Mouse (Mus musculus): ENCODE results near the gene Espn. TPM values are rescaled to one million over a fixed set of nuclear protein-coding genes. Genes with fewer than 3 reads are reported as not detected.

Gene Espn
- total and polyA plus RNA-seq, 3 experiments: 5.0 to 19.6 TPM; not detected in 1

DNA sequence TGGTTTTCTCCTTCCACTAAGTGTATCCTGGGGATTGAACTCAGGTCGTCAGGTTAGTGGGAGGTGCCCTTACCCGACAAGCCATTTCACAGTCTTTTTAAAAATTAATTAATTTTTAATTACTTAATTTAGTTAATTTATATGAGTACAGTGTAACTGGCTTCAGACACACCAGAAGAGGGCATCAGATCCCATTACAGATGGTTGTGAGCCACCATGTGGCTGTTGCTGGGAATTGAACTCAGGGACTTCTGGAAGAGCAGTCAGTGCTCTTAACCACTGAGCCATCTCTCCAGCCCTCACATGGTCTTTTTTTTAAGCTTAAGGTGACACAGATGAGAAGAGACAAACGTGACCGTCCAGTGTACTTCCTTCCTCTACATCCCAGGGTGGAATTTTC is 2.8 kb upstream of the Espn start:
- Histone ChIP-seq H3K9ac (ENCODE audit: control insufficient read depth, low read depth, low read length, poor library complexity, severe bottlenecking) (no peak overlapping the region), H3K4me1 (ENCODE audit: control insufficient read depth in 1 of 2, insufficient read depth in 2 of 2, low read length in 2 of 2) (peaks cover 0 to 40% of the 10 kb centered on the region in 2 experiments; a peak in 2 of 4 replicates), H3K36me3 (ENCODE audit: control insufficient read depth in 1 of 2, insufficient read depth in 2 of 2, low read length in 2 of 2) (peaks cover 0 to 23% of the 10 kb centered on the region in 2 experiments; a peak in 2 of 4 replicates), H3K27ac (ENCODE audit: control insufficient read depth, low read depth, low read length) (no peak overlapping the region), H3K9me3 (replicated peaks; ENCODE audit: insufficient read depth, low read length) (no peaks in the 10 kb centered on the region), H3K79me2 (ENCODE audit: control insufficient read depth, insufficient read depth, low read length, poor library complexity) (no peaks in the 10 kb centered on the region; the same call in 1 of the 2 replicates), H3K4me3 (ENCODE audit: control insufficient read depth in 1 of 2, insufficient read depth in 1 of 2, low read depth in 2 of 2, low read length in 2 of 2) (no peak overlapping the region), H3K27me3 (ENCODE audit: control insufficient read depth in 1 of 2, insufficient read depth in 2 of 2, low read length in 2 of 2) (no peaks in the 10 kb centered on the region)
- TF ChIP-seq CTCF (IDR thresholded peaks at IDR 0.05 in 2 of 3, conservative IDR thresholded peaks at IDR 0.05 in 1 of 3; ENCODE audit: control insufficient read depth in 1 of 3, insufficient read depth in 1 of 3, low read depth in 2 of 3, low read length in 3 of 3, poor library complexity in 1 of 3, severe bottlenecking in 1 of 3) (peak in 2 of 3 experiments; percentile 28 to 54; a peak in 4 of 6 replicates), POLR2AphosphoS2 (IDR thresholded peaks at IDR 0.05; ENCODE audit: low read length) (no peak)
- no peak for DNase-seq (ENCODE audit: low read depth, low spot score)

GRCm38 (mm10) chr4:152153771-152154177 is 1.6 kb upstream of the Espn start:
- peaks cover 0 to 21% of the 10 kb centered on the region in 2 experiments; a peak in 2 of 4 replicates for H3K36me3 ChIP-seq (ENCODE audit: control insufficient read depth in 1 of 2, insufficient read depth in 2 of 2, low read length in 2 of 2)
- peak; percentile 97 for DNase-seq (ENCODE audit: low read depth, low spot score)
- H3K4me1 ChIP-seq (ENCODE audit: control insufficient read depth in 1 of 2, insufficient read depth in 2 of 2, low read length in 2 of 2): peaks cover 0 to 40% of the 10 kb centered on the region in 2 experiments; a peak in 2 of 4 replicates
- no peaks in the 10 kb centered on the region; the same call in 1 of the 2 replicates for H3K79me2 ChIP-seq (ENCODE audit: control insufficient read depth, insufficient read depth, low read length, poor library complexity)
- peak overlapping the region; percentile 82 for H3K27ac ChIP-seq (ENCODE audit: control insufficient read depth, low read depth, low read length)
- H3K9me3 ChIP-seq (replicated peaks; ENCODE audit: insufficient read depth, low read length): no peaks in the 10 kb centered on the region
- H3K9ac ChIP-seq (ENCODE audit: control insufficient read depth, low read depth, low read length, poor library complexity, severe bottlenecking): peak overlapping the region; percentile 65
- H3K27me3 ChIP-seq (ENCODE audit: control insufficient read depth in 1 of 2, insufficient read depth in 2 of 2, low read length in 2 of 2): no peaks in the 10 kb centered on the region
- peak overlapping the region; percentile 43 to 47 for H3K4me3 ChIP-seq (ENCODE audit: control insufficient read depth in 1 of 2, insufficient read depth in 1 of 2, low read depth in 2 of 2, low read length in 2 of 2)
- TF ChIP-seq MYB (IDR thresholded peaks at IDR 0.05; ENCODE audit: low read depth, low read length) (no peak), HCFC1 (IDR thresholded peaks at IDR 0.05; ENCODE audit: low read depth, low read length) (peak; percentile 89), MEF2A (IDR thresholded peaks at IDR 0.05; ENCODE audit: extremely low read depth, insufficient replicate concordance, low read depth, low read length, poor library complexity, severe bottlenecking) (no peak), RAD21 (IDR thresholded peaks at IDR 0.05; ENCODE audit: low read depth, low read length) (peak; percentile 37), ETS1 (IDR thresholded peaks at IDR 0.05; ENCODE audit: low read depth, low read length) (peak; percentile 54; the same call in 1 of the 2 replicates), ZNF384 (IDR thresholded peaks at IDR 0.05; ENCODE audit: low read depth, low read length) (no peak), POLR2AphosphoS2 (IDR thresholded peaks at IDR 0.05; ENCODE audit: low read length) (0 out of 2 replicates have a peak, but pooled peaks have one; percentile 29), CHD2 (IDR thresholded peaks at IDR 0.05; ENCODE audit: low read length) (no peak), GATA1 (IDR thresholded peaks at IDR 0.05; ENCODE audit: low read depth, low read length) (0 out of 2 replicates have a peak, but pooled peaks have one; percentile 30), NRF1 (IDR thresholded peaks at IDR 0.05; ENCODE audit: insufficient read depth, low read depth, low read length, poor library complexity, severe bottlenecking) (peak; percentile 40; the same call in 1 of the 2 replicates), E2F4 (IDR thresholded peaks at IDR 0.05; ENCODE audit: borderline replicate concordance, low read depth, low read length) (peak; percentile 84), GABPA (IDR thresholded peaks at IDR 0.05; ENCODE audit: low read depth, low read length) (no peak), ZC3H11A (IDR thresholded peaks at IDR 0.05; ENCODE audit: low read depth, low read length) (no peak), NELFE (IDR thresholded peaks at IDR 0.05; ENCODE audit: low read depth, low read length) (0 out of 2 replicates have a peak, but pooled peaks have one; percentile 62), SIN3A (IDR thresholded peaks at IDR 0.05; ENCODE audit: low read length) (peak; percentile 92; the same call in 1 of the 2 replicates), CHD1 (IDR thresholded peaks at IDR 0.05; ENCODE audit: low read depth, low read length) (no peak), JUND (IDR thresholded peaks at IDR 0.05; ENCODE audit: low read depth, low read length) (peak; percentile 38; the same call in 1 of the 2 replicates), MAZ (IDR thresholded peaks at IDR 0.05; ENCODE audit: low read depth, low read length) (no peak), TBP (IDR thresholded peaks at IDR 0.05; ENCODE audit: low read depth, low read length) (peak; percentile 97), POLR2A (IDR thresholded peaks at IDR 0.05; ENCODE audit: control insufficient read depth in 1 of 2, insufficient read depth in 1 of 2, low read depth in 1 of 2, low read length in 2 of 2, poor library complexity in 1 of 2) (peak; percentile 24 to 68; a peak in 2 of 4 replicates), SMC3 (IDR thresholded peaks at IDR 0.05; ENCODE audit: low read depth, low read length) (peak; percentile 53), TCF12 (IDR thresholded peaks at IDR 0.05; ENCODE audit: low read depth, low read length) (peak; percentile 41; the same call in 1 of the 2 replicates), MAX (IDR thresholded peaks at IDR 0.05; ENCODE audit: low read length) (peak; percentile 97), ZKSCAN1 (IDR thresholded peaks at IDR 0.05; ENCODE audit: low read depth, low read length) (no peak), MAFK (IDR thresholded peaks at IDR 0.05; ENCODE audit: borderline replicate concordance, low read depth, low read length) (no peak), EP300 (IDR thresholded peaks at IDR 0.05; ENCODE audit: low read depth in 1 of 2, low read length in 2 of 2) (peak in 1 of 2 experiments; percentile 36; a peak in 2 of 4 replicates), POLR2AphosphoS5 (IDR thresholded peaks at IDR 0.05; ENCODE audit: borderline replicate concordance, low read depth, low read length) (0 out of 2 replicates have a peak, but pooled peaks have one; percentile 16), USF1 (IDR thresholded peaks at IDR 0.05; ENCODE audit: low read depth, low read length) (no peak), MYC (IDR thresholded peaks at IDR 0.05; ENCODE audit: low read depth, low read length) (peak; percentile 93), ZMIZ1 (IDR thresholded peaks at IDR 0.05; ENCODE audit: low read depth, low read length) (0 out of 2 replicates have a peak, but pooled peaks have one; percentile 33)

All from MEL (cell line).